Comparison of ENCODE assay signal across 16 mouse cellular contexts in the genomic region with DNA sequence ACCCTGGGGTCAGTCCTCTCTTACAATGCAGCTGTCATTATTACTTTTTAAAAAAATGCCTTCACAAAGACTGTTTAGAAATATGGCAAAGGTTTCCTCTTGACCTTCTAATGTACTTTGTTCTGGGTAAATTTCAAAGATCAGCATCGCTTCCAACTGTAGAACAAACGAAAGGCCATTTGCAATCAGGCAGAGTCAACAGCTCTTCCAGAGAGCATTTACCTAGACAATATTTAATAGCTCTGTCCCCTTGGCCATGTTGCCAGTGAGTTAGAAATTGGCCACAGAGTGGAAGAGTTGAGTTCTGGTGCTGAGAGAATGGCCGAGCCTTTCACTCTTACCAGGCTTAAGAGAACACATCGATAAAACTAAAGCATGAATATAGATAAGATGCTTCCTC.
"Had no signal": no experiment of that assay in that cellular context is flagged by ENCODE, and none has a peak within 500 bp of the region (broad histone marks: within the 10 kb centered on the region; RNA-seq: fewer than 3 reads in every experiment).

No protein-coding gene starts in this region.

- H3K27ac ChIP-seq: kidney, embryonic 15.5 days; limb, embryonic 15.5 days; lung, embryonic 15.5 days; macrophage; stomach, embryonic 15.5 days had no signal

- DNase-seq: kidney, postnatal 14 days; lung, postnatal 14 days; right cerebral cortex, postnatal 14 days; thymus, adult 2 months; thymus, postnatal 25 days had no signal

- H3K4me2 ChIP-seq: kidney, embryonic 15.5 days; limb, embryonic 15.5 days; lung, embryonic 15.5 days; midbrain, embryonic 11.5 days; stomach, embryonic 15.5 days had no signal

- H3K9me3 ChIP-seq: kidney, embryonic 15.5 days; limb, embryonic 15.5 days; lung, embryonic 15.5 days; stomach, embryonic 15.5 days had no signal

- H3K27me3 ChIP-seq: kidney, embryonic 15.5 days; limb, embryonic 15.5 days; lung, embryonic 15.5 days; megakaryocyte, embryonic 14.5 days; stomach, embryonic 15.5 days had no signal

- ATAC-seq: hindbrain, embryonic 16.5 days; inflammation-experienced regulatory T-cells, adult 6 months; intestine, postnatal 0 days; midbrain, embryonic 16.5 days had no signal

- H3K4me1 ChIP-seq: kidney, embryonic 15.5 days; limb, embryonic 15.5 days; lung, embryonic 15.5 days; megakaryocyte, embryonic 14.5 days; stomach, embryonic 15.5 days had no signal

- H3K9ac ChIP-seq: kidney, embryonic 15.5 days; limb, embryonic 15.5 days; lung, embryonic 15.5 days; stomach, embryonic 15.5 days had no signal

- H3K4me3 ChIP-seq: kidney, embryonic 15.5 days; limb, embryonic 15.5 days; lung, embryonic 15.5 days; megakaryocyte, embryonic 14.5 days; stomach, embryonic 15.5 days had no signal

- H3K36me3 ChIP-seq: kidney, embryonic 15.5 days; limb, embryonic 15.5 days; lung, embryonic 15.5 days; stomach, embryonic 15.5 days had no signal
